Mouse (Mus musculus): ENCODE measurements around the gene Timm29. TPM values are rescaled to one million over a fixed set of nuclear protein-coding genes. Genes with fewer than 3 reads are reported as not detected.
A peak's percentile ranks its signal among the peaks of the same experiment; 100 is the strongest.

The Timm29 gene
- total RNA-seq, 2 experiments from 2014 or later, result 41.8 to 44.7 TPM

DNA sequence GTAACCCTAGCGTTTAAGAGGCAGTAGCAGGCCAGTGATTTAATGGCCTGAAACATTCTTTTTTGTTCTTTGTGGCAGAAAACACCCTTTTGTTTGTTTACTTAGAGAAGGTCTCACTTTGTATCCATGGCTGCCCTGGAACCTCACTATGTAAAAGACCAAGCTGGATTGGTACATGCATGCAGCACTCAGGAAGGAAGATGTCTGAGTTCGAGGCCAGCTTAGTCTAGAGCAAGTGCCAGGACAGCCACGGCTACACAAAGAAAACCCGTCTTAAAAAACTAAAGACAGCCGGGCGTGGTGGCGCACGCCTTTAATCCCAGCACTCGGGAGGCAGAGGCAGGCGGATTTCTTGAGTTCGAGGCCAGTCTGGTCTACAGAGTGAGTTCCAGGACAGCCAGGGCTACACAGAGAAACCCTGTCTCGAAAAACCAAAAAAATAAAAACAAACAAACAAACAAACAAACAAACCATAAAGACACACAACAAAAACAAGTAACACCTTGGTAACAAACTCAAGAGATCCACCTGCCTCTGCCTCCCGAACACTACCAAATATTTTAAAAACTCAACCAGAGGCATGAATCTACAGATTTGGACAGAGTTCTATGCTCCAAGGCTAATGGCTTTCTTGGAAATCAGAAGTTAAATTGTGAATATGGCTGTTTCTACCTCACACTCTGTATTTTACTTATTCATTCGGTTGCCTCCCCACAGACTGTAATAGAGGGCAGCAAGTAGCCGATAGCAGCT is 22.5 kb downstream of the Timm29 start:
- no peak for DNase-seq
- intact Hi-C loops (cut with DNase I), result no loop called here

DNA sequence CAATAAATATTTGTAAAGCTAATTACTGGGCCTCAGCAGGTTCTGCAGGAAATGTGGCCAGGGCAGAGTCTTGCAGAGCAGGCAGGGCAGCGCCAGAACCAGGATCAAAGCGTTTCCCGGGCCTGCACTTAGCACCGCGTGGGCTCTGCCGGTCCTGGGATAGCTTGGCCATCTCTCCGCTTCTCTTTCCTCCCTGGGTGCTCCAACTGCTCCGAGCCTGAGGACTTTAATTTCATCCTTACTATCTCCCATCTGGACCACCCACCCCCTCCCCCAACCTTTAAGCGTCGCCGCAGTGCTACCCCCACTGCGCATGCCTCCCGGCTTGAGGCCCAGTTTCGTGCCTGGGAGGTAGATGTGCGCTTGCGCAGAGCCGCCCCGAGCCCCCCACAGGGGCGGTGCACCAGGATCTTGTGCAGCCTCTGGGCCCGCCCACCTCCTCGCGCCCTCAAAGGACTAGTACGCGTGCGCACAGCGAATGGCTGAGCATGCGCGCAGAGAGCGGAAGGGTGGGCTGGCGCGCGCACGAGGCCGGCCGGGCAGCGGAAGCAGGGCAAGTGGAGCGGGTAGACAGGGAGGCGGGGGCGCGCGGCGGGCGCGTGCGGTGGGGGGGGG is 23.2 kb downstream of the Timm29 start, which contains the start of gene Smarca4:
Gene Smarca4, plus strand, starts transcription at position 553 of the 615 bp plus-strand sequence.
- intact Hi-C loops (cut with DNase I), result no loop called here
- peak; percentile 99 to 100 for DNase-seq

GRCm38 (mm10) chr9:21616232-21616781 is 23.8 kb downstream of the Timm29 start:
- peak; percentile 86 to 87 for DNase-seq
- intact Hi-C loops (cut with DNase I), result no loop called here

- intact Hi-C loops (cut with DNase I), result no loop called here
- no peak for DNase-seq
Measured at GRCm38 (mm10) chr9:21617066-21617465, 24.5 kb downstream of the Timm29 start.

- no peak for DNase-seq
- intact Hi-C loops (cut with DNase I), result no loop called here
Measured at GRCm38 (mm10) chr9:21620229-21620628, 27.7 kb downstream of the Timm29 start.

GRCm38 (mm10) chr9:21622676-21623075 is 30.2 kb downstream of the Timm29 start:
- intact Hi-C loops (cut with DNase I), result no loop called here
- no peak for DNase-seq

DNA sequence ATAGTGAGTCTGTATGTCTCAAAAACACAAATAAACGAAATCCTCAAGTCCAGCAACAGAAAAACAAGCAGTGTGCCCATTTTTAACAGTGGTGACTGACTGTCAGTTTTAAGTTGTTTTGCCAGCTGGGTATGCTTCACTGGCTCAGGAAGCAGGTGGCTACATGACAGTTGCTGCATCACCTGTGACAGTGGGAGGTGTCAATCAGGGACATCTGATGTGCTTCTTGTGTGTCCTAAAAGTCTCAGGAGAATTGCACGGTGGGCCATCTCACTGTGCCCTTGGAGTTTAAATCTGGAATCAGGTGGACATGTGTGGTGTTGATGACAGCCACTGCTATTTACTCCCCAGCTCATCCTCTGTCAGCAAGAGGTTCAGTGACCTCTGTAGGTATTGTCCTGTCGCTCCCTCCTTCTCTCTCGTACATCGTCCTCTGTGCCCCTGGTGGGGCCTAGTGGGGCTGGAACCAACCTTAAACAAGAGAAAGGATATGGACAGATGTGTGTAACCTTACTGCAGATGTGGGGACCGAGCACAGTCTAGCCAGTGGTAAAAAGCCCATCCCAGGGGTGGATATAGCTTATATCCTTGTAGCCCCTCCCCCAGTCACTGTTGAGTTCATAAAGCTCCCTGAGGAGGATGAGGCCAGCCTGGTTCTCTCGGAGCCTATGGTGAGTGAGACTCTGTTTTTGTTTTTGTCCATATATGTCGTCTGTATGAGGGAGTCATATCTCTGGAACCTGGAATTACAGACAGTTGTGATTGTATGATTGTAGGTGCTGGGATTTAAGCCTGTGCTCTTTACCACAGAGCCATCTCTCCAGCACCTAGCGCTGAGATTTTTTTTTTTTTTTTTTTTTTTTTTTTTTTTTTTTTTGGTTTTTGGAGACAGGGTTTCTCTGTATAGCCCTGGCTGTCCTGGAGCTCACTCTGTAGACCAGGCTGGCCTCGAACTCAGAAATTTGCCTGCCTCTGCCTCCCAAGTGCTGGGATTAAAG is 33.1 kb downstream of the Timm29 start:
- intact Hi-C loops (cut with DNase I), result no loop called here
- DNase-seq, result no peak

GRCm38 (mm10) chr9:21626571-21626970 is 34.0 kb downstream of the Timm29 start:
- intact Hi-C loops (cut with DNase I), result no loop called here
- DNase-seq, result no peak

GRCm38 (mm10) chr9:21627145-21627795 is 34.7 kb downstream of the Timm29 start:
- no peak for DNase-seq
- intact Hi-C loops (cut with DNase I), result no loop called here

- intact Hi-C loops (cut with DNase I), result loop anchor here (2.0 kb wide), 1 partner anchor 30 kb away; no protein-coding TSS in a partner anchor
- no peak for DNase-seq
Measured at GRCm38 (mm10) chr9:21630673-21631072, 38.2 kb downstream of the Timm29 start.

DNA sequence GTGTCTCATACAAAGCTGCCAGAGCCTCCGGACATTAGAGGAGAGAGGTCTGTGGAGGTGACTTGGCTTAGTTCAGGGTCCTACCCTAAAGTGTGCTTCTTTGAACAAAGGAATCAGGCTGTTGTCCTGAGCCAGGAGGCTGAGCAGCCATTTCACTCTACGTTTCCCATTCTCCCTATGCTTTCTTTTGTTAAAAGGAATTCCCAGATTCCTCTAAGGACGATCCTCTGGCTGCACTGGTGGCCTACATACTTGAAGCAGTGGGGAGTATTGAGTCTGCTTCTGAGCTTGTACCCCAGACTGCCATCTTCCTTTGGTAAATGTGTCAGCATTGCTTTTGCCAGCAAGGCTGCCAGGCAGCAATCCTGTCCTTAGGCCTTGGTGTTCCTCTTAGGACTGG is 40.6 kb downstream of the Timm29 start:
- intact Hi-C loops (cut with DNase I), result no loop called here

DNA sequence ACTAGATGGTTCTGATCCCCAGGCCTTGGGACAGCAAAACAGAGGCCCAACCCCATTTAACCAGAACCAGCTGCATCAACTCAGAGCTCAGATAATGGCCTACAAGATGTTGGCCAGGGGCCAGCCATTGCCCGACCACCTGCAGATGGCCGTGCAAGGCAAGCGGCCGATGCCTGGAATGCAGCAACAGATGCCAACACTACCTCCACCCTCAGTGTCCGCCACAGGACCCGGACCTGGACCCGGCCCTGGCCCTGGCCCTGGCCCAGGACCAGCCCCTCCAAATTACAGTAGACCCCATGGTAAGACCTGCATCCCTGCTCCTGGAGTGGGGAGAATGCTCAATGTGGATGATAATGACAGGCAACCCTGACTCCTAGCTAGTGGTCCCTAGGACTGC is 43.1 kb downstream of the Timm29 start:
- no peak for DNase-seq
- intact Hi-C loops (cut with DNase I), result no loop called here

More for the DNA sequence above, 40.6 kb downstream of the Timm29 start:
- DNase-seq, result no peak

DNA sequence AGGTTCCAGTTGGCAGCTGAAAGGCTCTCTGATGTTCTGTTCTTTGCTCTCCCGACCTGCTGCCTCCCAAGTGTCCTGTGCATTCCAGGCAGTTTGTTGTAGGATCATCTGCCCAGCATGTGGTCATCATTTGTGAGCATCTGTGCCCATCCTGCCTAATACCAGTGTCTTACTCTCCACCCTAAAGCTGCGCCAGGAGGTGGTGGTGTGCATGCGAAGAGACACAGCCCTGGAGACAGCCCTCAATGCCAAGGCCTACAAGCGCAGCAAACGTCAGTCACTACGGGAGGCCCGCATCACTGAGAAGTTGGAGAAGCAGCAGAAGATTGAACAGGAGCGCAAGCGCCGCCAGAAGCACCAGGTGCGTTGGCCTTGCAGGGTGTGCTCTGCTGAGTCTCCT is 46.5 kb downstream of the Timm29 start:
- intact Hi-C loops (cut with DNase I), result no loop called here
- no peak for DNase-seq

Small RNA genes within 50 kb of the gene (microRNA-seq; reads per million reads assigned to microRNA genes)
- gene Mir1946b, result 0 reads per million in 2 experiments

Other genes with a start within 250 kb of the Timm29 start
- gene Ilf3, start 224.9 kb upstream of the Timm29 start, total RNA-seq (2021), result 10 to 100 TPM; 17.2 to 19.4 TPM
- gene Qtrt1, start 180.9 kb upstream of the Timm29 start, total RNA-seq (2021), result 1 to 10 TPM; 5.2 to 6.2 TPM
- 10 to 100 TPM; 36.8 to 37.2 TPM for gene Dnm2, start 167.8 kb upstream of the Timm29 start, total RNA-seq (2021)
- 10 to 100 TPM; 24.4 to 34.9 TPM for gene Tmed1, start 82.5 kb upstream of the Timm29 start, total RNA-seq (2021)
- gene AB124611, start 66.5 kb upstream of the Timm29 start, total RNA-seq (2021), result under 1 TPM; 0.59 to 0.72 TPM
- 10 to 100 TPM; 63.0 to 65.2 TPM for gene Carm1, start 45.8 kb upstream of the Timm29 start, total RNA-seq (2021)
- 1 to 10 TPM; 3.7 to 4.6 TPM for gene Yipf2, start 106 bp downstream of the Timm29 start, total RNA-seq (2021)
- 10 to 100 TPM; 38.6 to 40.3 TPM for gene Smarca4, start 23.4 kb downstream of the Timm29 start, total RNA-seq (2021)
- gene Ldlr, start 130.8 kb downstream of the Timm29 start, total RNA-seq (2021), result 1 to 10 TPM; 2.4 to 3.5 TPM
- 1 to 10 TPM in 1 of 2 experiments, under 1 TPM in 1; 0.64 to 1.8 TPM for gene Spc24, start 167.6 kb downstream of the Timm29 start, total RNA-seq (2021)
- 10 to 100 TPM; 12.7 to 13.3 TPM for gene Kank2, start 206.0 kb downstream of the Timm29 start, total RNA-seq (2021)
- not detected for gene Angptl8, start 242.8 kb downstream of the Timm29 start, total RNA-seq (2021)